Mouse (Mus musculus): Measurements from ENCODE around the gene Lcn2.

- TF ChIP-seq POLR2A (IDR thresholded peaks at IDR 0.05; ENCODE audit: borderline replicate concordance, insufficient read depth, low read length): no peak
- no peak for TF ChIP-seq CTCF (IDR thresholded peaks at IDR 0.05; ENCODE audit: borderline replicate concordance, insufficient read depth, low read depth, low read length)
These were observed 23.4 kb upstream of the Lcn2 start for GRCm38 (mm10) chr2:32411407-32411806.

Measured in cerebellum, adult 2 months (tissue).